Mouse (Mus musculus): ENCODE results near the gene Nav2.

Gene Nav2

DNA sequence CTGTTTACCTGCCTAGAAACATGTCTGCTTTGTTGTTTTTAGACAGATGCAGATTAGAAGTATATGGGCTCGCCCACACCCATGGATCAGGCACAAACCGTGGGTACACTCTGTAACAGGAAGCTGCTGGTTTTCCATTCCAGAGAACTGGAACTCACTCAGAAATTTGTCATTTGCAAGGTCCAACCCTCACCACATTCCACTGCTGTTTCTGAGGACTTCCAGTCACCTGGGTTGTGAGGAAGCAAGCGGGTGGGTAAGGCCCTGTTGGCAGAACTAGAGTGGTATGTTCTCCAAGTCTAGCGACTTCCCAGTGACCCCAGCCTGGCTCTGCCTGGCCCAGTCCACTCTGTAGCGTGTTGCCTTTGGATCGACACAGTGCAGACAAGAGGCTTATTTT lies 349.6 kb downstream of the Nav2 start:
- no peak for DNase-seq

DNA sequence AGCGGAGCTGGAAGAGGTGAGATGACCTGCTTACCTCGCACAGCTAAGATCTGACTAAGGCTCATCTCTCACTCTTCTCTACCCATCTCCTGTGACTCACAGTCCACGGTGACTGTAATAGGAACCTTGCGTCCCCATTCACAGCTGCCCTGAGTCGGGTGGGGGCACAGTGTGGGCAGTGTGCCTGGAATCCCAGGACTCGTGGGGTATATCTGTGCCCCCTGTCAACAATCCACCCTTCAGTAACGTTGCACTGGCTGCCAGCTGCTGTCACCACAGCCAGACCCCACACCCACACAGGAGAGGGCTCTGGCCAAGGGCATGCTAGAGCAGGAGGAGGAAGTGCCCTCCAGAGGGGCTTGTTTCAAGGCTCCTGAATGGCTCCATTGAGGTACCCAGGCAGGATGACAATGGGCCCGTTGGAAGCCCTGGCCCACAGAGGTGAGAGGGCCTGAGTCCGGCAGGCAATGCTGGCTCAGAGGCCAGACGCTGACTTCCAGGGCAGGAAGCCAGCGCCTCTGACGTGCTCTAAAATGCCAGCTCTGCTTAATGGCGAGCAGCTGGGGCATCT lies 353.5 kb downstream of the Nav2 start:
- no peak for DNase-seq

DNA sequence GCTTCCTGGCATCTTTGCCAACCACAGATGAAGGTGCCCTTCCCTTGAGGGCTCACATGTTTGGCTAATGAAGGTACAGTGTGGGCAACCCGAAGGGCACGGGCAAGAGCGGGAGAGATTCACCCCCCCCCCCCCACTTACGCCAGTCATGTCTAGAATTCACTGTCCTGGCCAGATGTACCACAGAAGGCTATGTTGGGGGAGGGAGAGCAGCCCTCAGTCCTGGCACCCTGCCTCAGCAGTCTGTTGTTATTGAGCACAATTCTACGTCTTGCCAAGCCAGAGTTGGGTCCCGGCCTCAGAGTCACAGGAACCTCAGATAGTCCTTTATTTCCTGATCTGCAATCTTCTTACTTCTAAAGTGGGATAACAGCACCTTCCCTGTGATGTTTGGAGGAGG lies 357.9 kb downstream of the Nav2 start:
- DNase-seq = peak; percentile 79

GRCm38 (mm10) chr7:49267621-49268325 lies 359.3 kb downstream of the Nav2 start:
- DNase-seq = no peak

DNA sequence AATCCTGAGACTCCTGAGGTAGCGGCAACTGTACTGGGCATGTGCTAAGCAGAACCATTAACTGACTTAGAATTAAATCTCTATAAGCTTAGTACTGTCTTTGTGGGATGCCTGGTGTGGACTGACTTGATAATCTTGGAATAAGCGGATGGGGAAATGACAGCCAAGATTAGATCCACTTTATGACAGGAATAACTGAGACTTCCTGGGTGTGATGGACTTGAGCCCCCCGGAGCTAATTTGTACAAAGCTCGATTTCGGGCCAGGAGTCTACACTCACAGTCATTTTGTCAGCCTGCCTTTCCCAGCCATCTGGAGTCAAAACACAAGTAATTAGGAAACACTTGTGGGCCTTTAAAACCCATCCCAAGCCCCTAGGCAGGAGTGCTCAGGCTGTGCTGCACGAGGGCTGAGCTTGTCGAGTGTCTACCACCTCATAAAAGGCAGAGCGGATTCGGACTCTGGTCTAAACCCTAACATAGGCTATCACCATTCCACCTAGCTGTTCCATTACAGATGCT lies 359.9 kb downstream of the Nav2 start:
- DNase-seq = no peak

DNA sequence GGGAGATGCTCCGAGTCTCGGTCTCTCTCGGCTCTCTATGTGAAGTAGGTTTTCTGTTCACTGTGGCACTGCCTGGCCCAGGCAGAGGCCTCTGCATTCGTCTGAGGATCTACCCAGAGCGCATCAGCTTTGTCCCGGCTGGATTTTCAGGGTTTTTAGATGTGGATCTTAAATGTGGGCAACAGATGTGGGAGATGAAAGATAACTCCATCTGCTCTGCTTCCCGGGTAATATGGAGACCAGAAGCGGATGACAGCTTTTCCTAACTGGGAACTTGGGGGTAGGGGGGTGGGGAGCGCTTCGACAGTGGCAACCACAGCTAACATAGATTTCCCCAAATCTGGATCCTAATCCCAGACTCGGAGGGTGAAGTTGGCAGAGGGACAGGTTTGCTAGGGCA lies 362.3 kb downstream of the Nav2 start:
- DNase-seq = no peak

GRCm38 (mm10) chr7:49272445-49273439 lies 364.2 kb downstream of the Nav2 start:
- DNase-seq = peak; percentile 86

GRCm38 (mm10) chr7:49273907-49274656 lies 365.6 kb downstream of the Nav2 start:
- no peak for DNase-seq

- no peak for DNase-seq
Observed at GRCm38 (mm10) chr7:49274676-49275075, 366.2 kb downstream of the Nav2 start.

GRCm38 (mm10) chr7:49276163-49276562 lies 367.6 kb downstream of the Nav2 start:
- no peak for DNase-seq

DNA sequence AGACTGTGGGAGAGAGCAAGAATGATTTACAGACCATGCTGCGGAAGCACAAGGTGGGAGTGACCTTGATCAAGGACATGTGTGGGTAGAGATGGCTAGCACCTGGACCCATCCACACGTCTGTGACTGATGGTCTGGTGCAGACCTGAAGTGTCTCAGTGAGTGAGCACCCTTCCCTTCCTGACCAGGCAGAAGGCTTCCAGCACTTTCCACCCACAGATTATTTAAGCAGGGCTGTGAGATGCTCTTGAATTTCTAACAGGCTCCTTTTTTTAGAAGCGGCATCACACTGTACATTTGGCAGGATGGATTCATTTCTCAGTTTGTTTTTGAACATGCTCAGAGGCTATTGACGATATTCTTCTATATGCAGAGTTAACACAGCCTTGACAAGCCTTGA lies 369.2 kb downstream of the Nav2 start:
- DNase-seq = no peak

GRCm38 (mm10) chr7:49278531-49278930 lies 370.0 kb downstream of the Nav2 start:
- DNase-seq = no peak

DNA sequence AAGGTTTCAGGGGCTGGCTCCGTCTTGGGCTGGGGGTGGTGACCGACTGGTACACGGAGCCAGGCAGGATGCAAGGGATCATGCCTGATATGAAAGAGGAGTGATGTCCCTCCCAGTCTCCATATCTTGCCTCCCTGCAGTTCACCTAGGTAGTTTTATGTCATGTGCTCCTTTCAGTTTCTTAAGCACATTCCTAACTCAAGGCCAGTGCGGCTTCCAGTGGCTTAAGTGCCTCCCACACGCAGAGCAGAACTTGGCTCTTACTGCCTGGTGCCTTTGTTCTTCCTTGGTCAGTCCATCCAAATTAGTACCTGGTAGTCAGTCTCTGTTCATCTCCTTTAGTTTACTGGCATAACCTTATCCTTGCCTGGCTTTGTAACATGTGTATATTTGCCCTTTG lies 371.9 kb downstream of the Nav2 start:
- no peak for DNase-seq

DNA sequence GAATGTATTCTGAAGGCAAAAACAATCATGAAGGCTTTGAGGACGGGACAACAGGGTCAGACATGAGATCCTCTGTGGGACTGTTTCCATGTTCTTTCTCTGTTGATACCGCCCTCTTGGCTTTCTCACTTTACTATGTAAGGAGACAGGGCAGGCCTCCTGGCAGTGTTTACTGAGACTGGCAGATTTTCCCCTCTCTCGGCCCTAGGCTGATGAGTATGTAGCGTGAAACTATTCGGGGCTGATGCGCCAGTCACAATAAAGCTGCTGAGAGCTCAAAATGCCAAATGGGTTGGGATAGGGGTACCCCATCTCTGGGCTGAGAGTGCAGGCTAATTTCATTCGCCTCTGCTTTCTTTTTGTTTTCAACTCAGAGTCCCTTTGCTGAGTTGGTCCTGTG lies 373.9 kb downstream of the Nav2 start:
- no peak for DNase-seq

DNA sequence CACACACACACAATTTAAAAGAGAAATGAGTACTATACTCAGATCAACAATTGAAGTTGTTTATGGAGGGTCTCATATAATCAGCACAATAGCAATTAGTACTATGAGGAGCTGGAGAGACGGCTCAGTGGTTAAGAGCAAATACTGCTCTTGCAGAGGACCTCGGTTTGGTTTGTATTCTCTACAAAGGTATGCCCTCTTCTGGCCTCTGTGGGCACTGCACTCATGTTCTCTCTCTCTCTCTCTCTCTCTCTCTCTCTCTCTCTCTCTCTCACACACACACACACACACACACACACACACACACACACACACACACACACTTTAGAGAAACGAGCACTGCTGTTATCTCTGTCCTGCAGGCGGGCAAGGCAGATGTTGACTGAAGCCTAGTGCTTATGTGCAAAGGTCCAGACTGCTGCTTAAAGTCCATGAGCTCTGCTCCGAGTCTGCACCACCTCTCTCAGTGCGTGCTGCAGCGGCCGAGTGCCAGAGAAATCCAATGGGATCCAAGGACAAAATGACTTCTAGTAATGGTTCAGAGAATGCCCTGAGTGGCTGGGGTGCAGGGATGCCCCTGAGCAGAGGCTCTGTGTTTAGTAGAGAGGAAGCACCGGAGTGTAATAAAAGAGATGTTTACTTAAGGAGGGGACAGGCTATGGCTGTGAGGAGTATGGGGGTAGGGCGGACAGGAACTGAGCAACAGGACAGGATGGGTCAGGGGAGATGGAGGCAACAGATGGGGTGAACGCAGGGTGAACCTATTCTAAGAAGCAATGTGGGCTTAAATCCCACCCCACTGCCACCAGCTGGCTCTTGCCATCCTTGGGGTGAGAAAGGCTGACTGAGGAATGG lies 375.2 kb downstream of the Nav2 start:
- peak; percentile 36 for DNase-seq

GRCm38 (mm10) chr7:49288186-49288585 lies 379.7 kb downstream of the Nav2 start:
- DNase-seq = no peak

DNA sequence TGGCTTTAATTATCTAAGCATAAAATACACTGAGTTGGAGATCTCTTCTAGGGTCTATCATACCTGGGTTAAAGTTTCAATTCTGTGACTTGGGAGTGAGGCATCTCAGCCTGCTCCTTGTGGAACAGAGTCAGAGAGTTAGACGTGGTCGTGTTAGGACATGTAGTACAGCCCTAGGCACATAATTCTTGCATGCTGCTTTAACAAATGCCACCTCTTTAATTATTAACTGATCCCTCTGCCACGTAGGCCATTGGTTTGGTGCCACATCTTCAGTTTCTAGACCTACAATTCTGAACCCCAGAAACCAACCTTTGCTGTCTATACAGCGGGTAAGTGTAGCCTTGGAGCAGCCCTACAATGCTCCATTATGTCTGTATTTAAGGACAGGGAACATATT lies 381.8 kb downstream of the Nav2 start:
- DNase-seq = no peak

- no peak for DNase-seq
Observed at GRCm38 (mm10) chr7:49291208-49291892, 382.8 kb downstream of the Nav2 start.

GRCm38 (mm10) chr7:49297148-49297547 lies 388.6 kb downstream of the Nav2 start:
- no peak for DNase-seq

GRCm38 (mm10) chr7:49298431-49298839 lies 389.9 kb downstream of the Nav2 start:
- peak; percentile 69 for DNase-seq

GRCm38 (mm10) chr7:49301487-49301886 lies 393.0 kb downstream of the Nav2 start:
- no peak for DNase-seq

Data from lung, postnatal 10 days (tissue).